Mouse (Mus musculus) heart, postnatal 36 days (tissue): ENCODE results near the gene Klhl24. TPM values are rescaled to one million over a fixed set of nuclear protein-coding genes. Genes with fewer than 3 reads are reported as not detected.
"Not testable (repeated sequence)": the region's sequence is repeated elsewhere in the genome, so short reads cannot be mapped to it uniquely, and the experiment has no call there.

ENCODE experiments used
- DNase-seq, 2 experiments: peaks; one replicate each; pipeline ENCODE4 v3.0.0; 2021 to 2022
- intact Hi-C: fragments of 180-260 bp; cut with DNase I; formaldehyde crosslinking; loops from one replicate; pipeline ENCODE4 v1.15.1; 2025
- total RNA-seq, 2 experiments: library from RNA; stranded (reverse); gene quantifications; 2 replicates each; pipeline ENCODE4 v1.2.3; 2021

Gene Klhl24
- 100 to 1,000 TPM; 344 to 350 TPM for total RNA-seq

DNA sequence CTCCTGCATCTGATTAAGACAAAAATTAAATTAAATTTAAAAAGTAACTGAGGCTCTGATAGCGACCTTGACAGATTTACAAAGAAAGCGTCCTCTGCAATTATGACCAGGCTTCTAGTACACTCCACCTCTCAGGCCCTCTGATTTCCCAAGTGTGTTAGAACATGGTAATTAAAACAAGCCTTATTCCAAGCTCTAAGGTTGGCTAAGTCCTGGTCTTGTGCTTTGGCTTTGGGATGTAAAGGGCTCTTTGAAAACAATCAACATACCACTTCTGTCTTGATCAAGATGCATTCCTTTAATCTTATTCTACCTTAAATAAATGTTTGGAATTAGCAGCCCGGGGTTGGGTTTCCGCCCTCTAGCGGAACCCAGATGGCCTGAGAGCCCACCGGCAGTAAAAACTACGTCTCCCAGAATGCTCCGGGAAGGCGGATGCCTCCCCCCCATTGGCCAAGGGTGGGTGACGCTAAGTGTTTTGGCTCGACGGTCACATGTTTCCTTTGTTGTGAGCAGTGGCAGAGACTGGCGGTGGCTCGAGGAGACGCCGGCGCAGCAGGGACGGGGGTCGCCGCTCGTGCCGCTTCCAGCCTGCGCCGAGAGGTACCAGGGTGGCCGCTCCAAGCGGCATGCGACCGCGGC lies at the start of gene Klhl24:
Gene Klhl24, plus strand, starts transcription at position 474 of the 642 bp plus-strand sequence.
- DNase-seq: peak; percentile 87 to 89
- intact Hi-C loops: loop anchor here (2.0 to 5.0 kb wide), 4 partner anchors 45 to 190 kb away; partner anchors contain the start of genes Klhl6 and Yeats2

GRCm38 (mm10) chr16:20052655-20053054 lies 44.7 kb upstream of the Klhl24 start:
- no peak for DNase-seq
- intact Hi-C loops: loop anchor here (5.0 kb wide), 1 partner anchor 40 kb away; no protein-coding TSS in a partner anchor

GRCm38 (mm10) chr16:20072770-20073169 lies 24.6 kb upstream of the Klhl24 start:
- no peak for DNase-seq
- intact Hi-C loops: no loop called here

GRCm38 (mm10) chr16:20076675-20077074 lies 20.7 kb upstream of the Klhl24 start:
- DNase-seq: no peak
- intact Hi-C loops: no loop called here

- no peak for DNase-seq
- intact Hi-C loops: no loop called here
Observed at GRCm38 (mm10) chr16:20080271-20080670, 17.1 kb upstream of the Klhl24 start.

- intact Hi-C loops: loop anchor here (5.0 kb wide), 1 partner anchor 52 kb away; no protein-coding TSS in a partner anchor
- no peak for DNase-seq
Observed at GRCm38 (mm10) chr16:20084623-20085022, 12.7 kb upstream of the Klhl24 start.

DNA sequence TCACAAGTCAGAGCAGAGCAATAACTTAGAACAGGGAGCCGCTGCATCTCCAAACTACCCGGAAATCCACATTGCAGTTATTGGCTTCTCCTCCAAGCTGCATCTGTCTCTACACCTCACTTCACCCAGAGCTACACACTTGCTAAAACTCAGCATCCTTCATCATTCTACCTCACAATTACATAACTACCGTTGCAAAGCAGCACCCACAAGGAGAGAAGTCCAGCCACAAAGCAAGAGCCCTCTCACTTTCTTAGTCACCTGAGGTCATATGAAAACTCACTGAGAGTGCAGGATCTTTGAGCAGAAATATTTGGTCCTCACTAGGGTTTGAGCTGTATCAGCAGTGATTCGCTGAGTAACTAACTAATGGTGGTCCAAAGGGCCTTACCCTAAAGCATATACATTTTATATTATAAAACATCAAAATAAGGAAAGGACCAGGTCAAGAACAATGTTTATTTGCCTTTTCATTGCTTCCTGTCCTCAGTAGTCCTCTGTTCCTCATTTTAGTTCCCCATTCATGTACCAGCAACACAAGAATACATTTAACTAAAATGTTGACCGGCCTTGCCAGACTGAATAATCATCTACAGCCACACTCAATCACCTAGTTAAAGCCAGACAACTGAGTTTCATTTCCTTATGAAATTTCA lies 12.0 kb upstream of the Klhl24 start:
- intact Hi-C loops: loop anchor here (5.0 kb wide), 1 partner anchor 53 kb away; no protein-coding TSS in a partner anchor
- no peak for DNase-seq

DNA sequence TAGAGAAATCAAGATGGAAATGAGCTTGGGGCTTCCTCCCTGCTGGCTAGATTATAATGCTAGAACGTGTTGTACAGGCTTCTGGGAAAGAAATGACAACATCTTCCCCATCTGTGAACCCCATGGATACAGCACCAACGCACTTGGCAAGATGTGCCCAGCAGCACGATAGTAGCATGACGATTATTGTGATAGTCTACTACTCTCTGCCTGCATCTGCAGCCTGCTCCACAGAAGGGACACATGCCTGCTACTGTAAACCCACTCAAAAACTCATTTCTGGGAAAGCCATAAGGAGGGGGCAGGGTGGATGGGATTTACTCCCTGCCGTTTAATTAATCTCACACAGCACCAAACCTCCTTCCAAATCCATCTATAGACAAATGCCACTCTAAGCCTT lies 10.4 kb upstream of the Klhl24 start:
- intact Hi-C loops: loop anchor here (5.0 kb wide), 1 partner anchor 55 kb away; no protein-coding TSS in a partner anchor
- no peak for DNase-seq

- DNase-seq: no peak
- intact Hi-C loops: loop anchor here (5.0 kb wide), 2 partner anchors 37 to 57 kb away; no protein-coding TSS in a partner anchor
Observed at GRCm38 (mm10) chr16:20089636-20090035, 7.7 kb upstream of the Klhl24 start.

- intact Hi-C loops: loop anchor here (5.0 kb wide), 1 partner anchor 39 kb away; no protein-coding TSS in a partner anchor
- DNase-seq: peak; percentile 20 to 48
Observed at GRCm38 (mm10) chr16:20090921-20091575, 6.3 kb upstream of the Klhl24 start.

GRCm38 (mm10) chr16:20095966-20096365 lies 1.4 kb upstream of the Klhl24 start:
- intact Hi-C loops: loop anchor here (2.0 to 5.0 kb wide), 4 partner anchors 46 to 189 kb away; partner anchors contain the start of genes Klhl6 and Yeats2
- DNase-seq: no peak

DNA sequence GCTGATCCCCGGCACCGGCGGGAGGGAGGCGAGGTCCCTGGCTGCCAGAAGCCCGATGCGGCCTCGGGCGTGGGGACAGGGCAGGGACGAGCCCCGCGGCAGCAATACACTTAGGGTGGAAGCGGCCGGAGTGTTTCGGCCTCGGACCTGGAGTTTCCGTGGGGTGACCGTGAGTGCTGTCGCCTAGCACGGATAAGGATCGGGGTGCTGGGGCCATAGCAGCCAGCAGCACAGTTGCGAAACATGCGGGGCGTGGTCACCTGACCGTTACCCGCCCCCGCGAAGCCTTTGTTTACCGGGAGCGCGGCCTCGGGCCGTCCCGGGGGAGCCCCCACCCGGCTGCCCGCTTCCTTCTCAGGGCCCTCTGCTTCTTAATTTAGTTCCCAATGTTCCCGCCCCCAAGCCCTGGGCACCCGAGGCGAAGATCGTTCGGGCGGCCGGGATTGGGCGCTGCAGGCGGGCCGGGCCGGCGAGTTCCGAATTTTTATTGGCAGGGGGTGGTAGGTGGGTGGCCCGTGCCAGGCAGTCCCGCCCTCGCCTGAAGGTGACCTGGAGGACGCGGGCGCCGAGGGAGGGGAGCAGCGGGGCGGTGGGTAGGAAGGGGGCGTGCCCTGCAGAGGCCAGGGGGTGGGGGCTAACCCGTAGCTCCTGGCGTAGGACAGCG lies 501 bp downstream of the Klhl24 start:
- peak; percentile 90 to 95 for DNase-seq
- intact Hi-C loops: loop anchor here (2.0 to 5.0 kb wide), 4 partner anchors 44 to 191 kb away; partner anchors contain the start of genes Klhl6 and Yeats2

GRCm38 (mm10) chr16:20098375-20098727 lies 1.0 kb downstream of the Klhl24 start:
- intact Hi-C loops: loop anchor here (5.0 kb wide), 3 partner anchors 44 to 116 kb away; partner anchors contain the start of genes Klhl6 and Yeats2
- DNase-seq: no peak

GRCm38 (mm10) chr16:20098866-20099629 lies 1.7 kb downstream of the Klhl24 start:
- intact Hi-C loops: loop anchor here (5.0 kb wide), 3 partner anchors 43 to 117 kb away; partner anchors contain the start of genes Klhl6 and Yeats2
- no peak for DNase-seq

- no peak for DNase-seq
- intact Hi-C loops: loop anchor here (10.0 kb wide), 1 partner anchor 198 kb away; the partner anchor contains the start of gene Parl
Observed at GRCm38 (mm10) chr16:20106996-20107395, 9.7 kb downstream of the Klhl24 start.

DNA sequence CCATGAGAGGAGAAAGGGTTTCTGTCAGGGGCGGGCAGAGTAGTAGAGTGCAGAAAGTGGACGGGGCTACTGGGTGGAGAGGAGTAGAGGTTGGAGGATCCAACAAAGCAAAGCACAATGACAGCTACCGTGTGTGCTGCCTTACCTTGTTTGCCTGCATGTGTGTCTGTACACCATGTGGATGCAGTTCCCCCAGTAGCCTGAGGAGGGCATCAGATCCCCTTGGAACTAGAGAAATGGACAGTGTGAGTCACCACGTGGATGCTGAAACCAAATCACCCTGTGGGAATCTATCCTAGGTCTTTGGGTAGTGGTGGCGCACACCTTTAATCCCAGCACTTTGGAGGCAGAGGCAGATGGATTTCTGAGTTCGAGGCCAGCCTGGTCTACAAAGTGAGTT lies 11.6 kb downstream of the Klhl24 start:
- intact Hi-C loops: loop anchor here (10.0 kb wide), 1 partner anchor 196 kb away; the partner anchor contains the start of gene Parl
- no peak for DNase-seq

DNA sequence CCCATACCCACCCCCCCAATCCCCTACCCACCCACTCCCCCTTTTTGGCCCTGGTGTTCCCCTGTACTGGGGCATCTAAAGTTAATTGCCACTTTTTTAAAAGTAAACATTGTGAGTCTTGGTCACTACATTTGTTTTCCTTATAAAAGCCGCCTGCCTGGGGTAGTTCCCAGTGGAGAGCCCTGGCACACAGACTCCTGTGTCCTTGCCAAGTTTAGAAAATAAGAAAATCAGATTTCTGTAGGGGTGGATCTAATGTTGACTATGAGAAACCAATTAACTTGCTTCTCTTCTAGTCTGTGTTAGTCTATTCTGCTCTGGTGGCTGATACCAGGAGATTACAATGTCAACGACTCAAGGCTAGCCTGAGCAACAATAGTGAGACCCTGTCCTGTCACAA lies 15.3 kb downstream of the Klhl24 start:
- intact Hi-C loops: no loop called here
- DNase-seq: no peak

GRCm38 (mm10) chr16:20116069-20116468 lies 18.7 kb downstream of the Klhl24 start:
- no peak for DNase-seq
- intact Hi-C loops: no loop called here

DNA sequence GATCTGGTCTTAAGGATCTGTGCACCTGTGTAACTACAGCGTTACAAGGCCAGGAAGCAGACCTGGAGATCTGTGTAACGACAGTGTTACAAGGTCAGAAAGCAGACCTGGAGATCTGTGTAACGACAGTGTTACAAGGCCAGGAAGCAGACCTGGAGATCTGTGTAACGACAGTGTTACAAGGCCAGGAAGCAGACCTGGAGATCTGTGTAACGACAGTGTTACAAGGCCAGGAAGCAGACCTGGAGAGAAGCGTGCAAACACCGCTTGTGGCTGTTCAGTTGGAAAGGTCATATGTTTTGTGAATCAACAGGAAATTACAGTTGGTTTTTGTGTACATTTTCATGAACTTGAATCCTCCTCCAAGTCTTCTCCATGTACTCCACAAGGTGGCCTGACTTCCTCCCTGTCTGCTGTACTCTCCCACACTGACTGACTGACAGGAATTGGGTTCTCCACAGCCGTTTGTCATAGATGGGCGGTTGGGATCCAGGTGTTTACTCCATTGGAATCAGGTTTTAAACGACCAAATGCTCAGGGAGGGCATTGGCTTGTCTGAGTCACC lies 29.1 kb downstream of the Klhl24 start:
- intact Hi-C loops, DNase-seq: not testable (repeated sequence)
